Mouse (Mus musculus) liver, embryonic 14.5 days (tissue): Measurements from ENCODE around the gene Mad1l1.

Experiments
- CTCF ChIP-seq: IDR thresholded peaks from 2 replicates; pipeline ENCODE4 v1.5.1; 2016; ENCODE audit warnings: antibody characterized with exemption, low read depth, control low read depth
- EP300 ChIP-seq: IDR thresholded peaks from 2 replicates; pipeline ENCODE4 v1.6.1; 2016; ENCODE audit warnings: antibody characterized with exemption, low read depth

DNA sequence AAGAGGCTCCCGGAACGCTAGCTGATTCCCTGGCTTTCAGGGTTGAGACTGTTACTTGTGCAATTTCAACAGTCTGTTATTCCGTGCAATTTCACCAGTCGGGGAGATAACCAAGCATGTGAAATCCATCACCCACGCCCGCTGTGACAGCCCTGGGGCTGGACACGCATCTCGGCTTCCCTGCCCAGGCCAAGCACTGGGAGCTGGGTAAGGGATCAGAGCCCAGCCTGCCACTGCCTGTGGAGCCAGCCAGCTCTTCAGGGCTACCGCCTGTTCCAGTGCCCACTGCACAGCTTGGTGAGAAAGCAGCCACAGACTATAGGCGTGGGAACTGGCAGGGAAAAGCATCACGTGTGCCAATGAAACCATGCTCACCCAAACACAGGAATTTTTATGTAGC, 229.8 kb downstream of the Mad1l1 start:
- TF ChIP-seq CTCF (no peak), EP300 (no peak)
